Mouse (Mus musculus): Measurements from ENCODE around the gene Chst12.

Chst12 gene

DNA sequence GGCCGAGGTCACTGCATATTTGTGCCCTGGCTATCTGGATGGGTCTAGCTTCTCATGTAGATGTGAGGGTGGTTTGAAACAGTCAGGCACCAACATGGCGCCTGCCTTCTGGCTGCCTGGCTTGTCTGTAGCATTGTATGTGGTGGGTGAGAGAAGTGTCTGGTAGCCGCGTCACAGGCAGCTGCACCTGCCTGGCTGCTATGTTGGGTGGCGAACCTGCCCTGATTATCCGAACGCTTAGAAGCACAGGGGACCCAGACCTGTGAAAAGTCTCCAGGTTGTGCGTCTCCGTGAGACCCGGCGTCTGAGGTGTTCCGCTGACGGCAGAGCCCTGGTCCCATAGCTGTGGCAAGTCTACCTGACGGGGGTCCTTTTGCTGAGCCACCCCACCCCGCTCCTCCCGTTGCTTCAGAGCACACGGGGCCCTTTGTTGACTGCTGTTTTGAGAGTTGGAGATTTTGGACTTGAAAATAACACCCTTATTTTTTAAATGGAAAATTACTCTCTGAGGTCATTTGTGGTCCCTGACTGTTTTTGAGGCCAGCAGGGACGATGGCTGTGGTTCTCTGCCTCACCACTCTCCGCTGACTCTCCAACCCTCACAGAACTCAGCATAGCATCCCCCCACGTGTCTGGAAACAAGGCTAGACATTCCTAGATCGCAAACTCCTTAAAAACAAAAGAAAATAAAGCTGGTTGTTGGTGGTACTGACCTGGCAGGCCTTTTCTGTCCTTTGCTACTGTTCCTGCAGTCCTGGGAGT, 12.0 kb downstream of the Chst12 start:
- no peak for DNase-seq (ENCODE audit: low read depth, low spot score)

GRCm38 (mm10) chr5:140517921-140518230, 12.5 kb downstream of the Chst12 start:
- DNase-seq (ENCODE audit: low read depth, low spot score) = no peak

DNA sequence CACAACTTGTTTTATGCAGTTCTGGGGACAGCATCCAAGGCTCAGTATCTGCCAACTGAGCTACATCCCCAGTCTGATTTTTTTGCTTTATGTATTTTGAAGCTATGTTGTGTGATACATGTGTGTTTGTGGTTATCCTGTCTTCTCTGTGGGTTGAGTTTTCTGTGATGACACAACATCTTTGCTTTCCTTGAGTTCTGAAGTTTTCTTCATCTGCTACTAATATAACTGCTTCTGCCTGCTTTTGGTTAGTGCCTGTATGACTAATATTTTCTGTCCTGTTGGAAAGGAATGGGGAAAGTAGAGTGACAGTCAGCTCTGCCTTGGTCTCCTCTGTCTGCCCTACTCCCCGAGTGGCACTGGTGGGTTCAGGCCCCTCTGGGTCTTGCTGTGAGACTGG, 15.8 kb downstream of the Chst12 start:
- no peak for DNase-seq (ENCODE audit: low read depth, low spot score)

- DNase-seq (ENCODE audit: low read depth, low spot score) = no peak
Observed at GRCm38 (mm10) chr5:140526754-140527153, 21.4 kb downstream of the Chst12 start.

- no peak for DNase-seq (ENCODE audit: low read depth, low spot score)
Observed at GRCm38 (mm10) chr5:140538111-140538683, 32.8 kb downstream of the Chst12 start.

DNA sequence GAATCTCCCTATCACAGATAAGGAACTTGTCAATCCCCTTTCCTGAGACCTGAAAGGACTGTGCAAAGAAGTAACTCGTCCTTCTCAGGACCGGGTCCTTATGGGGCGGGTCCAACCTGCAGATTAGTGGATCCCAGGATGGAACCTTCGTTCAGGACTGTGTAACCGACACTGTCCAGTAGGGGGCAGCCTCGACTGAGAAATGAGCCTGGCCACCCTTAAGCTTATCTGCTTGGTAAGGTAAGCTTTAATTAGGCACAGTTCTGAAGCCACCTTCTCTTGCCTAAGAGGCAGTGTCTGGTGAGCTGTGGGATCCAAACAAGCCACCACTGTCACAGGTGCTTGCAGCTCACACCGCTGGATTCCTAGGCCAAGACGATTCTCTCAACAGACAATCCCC, 34.8 kb downstream of the Chst12 start:
- peak; percentile 79 for DNase-seq (ENCODE audit: low read depth, low spot score)

- DNase-seq (ENCODE audit: low read depth, low spot score) = no peak
Observed at GRCm38 (mm10) chr5:140542811-140543575, 37.6 kb downstream of the Chst12 start.

- no peak for DNase-seq (ENCODE audit: low read depth, low spot score)
Observed at GRCm38 (mm10) chr5:140545651-140546050, 40.3 kb downstream of the Chst12 start.

DNA sequence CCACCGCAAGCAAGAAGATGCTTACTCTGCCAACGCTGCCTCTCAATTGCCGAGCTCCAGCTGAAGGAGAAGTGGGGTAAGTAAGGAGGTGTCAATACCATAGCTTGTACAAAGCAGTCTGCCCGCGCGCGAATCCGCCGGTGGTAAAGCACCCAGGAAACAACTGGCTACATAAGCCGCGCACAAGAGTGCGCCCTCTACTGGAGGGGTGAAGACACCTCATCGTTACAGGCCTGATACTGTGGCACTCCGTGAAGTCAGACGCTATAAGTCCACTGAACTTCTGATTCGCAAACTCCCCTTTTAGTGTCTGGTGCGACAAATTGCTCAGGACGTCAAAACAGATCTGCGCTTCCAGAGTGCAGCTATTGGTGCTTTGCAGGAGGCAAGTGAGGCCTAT, 41.0 kb downstream of the Chst12 start:
- peak; percentile 53 for DNase-seq (ENCODE audit: low read depth, low spot score)

DNA sequence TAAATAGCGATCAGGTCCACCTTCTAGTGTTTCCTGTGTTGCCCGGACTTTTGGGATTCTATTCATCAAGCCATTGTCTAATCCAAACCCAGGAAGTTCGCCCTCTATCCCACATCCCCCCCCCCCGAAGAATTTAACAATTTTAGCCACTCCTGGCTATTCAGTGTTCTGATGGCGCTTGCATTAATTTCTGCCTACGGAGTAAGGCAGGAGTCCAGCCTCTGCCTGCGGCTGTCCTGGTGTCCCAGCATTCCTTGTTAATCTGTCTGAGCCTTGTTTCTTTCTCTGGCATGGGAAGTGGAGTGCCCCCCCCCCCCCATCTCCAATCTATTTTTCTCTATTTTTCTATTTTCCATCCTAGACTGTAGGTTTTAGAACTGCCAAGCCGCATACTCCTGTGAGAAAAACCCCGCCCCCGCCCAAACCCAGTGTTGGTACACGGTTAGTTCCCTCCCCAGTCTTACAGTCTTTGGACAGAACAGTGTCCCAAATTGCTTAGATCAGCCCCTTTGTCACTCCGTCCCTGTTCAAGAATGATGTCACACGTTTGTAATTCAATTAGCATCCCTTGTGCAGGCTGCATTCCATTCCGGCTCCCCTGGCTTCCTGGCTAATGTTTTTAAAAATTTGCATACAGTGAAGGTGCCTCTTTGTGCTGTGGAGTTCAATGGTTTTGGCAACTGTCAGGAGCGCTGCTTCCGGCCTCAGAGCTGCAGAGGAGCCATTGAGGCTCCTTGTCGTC, 44.1 kb downstream of the Chst12 start:
- DNase-seq (ENCODE audit: low read depth, low spot score) = peak; percentile 99

DNA sequence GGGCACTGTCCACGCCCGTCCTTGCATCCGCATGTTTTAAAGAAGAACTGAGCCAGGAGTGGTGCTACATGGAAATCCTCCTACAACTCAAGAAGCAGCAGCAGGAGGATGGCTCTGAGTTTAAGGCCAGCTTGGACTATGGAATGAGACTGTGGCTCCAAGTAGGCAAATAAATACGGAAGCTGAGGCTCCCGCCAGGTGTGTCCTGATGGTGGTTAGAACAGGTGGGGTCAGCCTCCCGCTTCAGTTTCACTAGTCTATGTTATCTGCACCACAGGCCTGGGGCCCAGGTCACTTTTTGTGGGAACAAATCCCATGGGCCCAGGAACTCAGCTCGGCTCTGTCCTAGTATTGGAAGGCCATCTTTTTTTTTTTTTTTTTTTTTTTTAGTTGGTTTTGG, 48.4 kb downstream of the Chst12 start:
- DNase-seq (ENCODE audit: low read depth, low spot score) = no peak

DNA sequence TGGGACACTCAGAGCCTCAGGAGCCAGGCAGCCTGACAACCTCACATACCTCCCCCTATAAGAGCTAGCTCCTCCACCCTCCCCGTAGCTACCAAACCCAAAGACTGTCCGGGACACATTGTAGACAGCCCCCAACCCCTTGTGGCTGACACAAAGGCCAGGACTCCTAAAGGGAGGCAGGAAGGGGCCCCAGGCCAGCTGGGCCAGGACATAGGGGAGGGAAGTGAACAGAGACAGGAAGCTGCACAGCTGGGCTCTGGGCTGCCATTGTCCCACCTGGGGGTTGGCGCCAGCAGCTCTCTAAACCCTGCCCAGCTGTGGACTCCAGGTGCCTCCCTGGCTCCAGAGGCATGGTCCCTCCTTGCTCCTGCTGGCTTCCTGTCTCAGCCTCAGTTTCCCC, 51.5 kb downstream of the Chst12 start:
- DNase-seq (ENCODE audit: low read depth, low spot score) = peak; percentile 45

DNA sequence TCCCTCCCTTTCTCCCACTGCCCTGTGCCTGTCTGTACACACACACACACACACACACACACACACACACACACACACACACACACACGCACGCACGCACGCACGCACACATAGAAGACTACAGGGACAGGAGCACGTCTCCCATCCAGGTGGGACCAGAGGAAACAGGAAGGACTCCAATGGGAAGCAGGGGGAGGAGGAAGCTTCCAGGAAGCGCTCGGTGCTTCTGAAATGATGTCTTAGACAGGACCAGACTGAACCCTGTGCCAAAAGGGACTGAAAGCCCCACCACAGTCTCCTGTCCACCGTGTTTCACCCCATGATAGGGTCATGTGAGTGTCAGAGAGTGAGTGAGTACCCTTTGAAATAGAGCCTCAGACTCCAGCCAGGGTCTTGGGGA, 57.3 kb downstream of the Chst12 start:
- DNase-seq (ENCODE audit: low read depth, low spot score) = no peak

GRCm38 (mm10) chr5:140564896-140565295, 59.5 kb downstream of the Chst12 start, which contains the start of gene Grifin:
Gene Grifin, minus strand, starts transcription at chr5:140565071.
- no peak for DNase-seq (ENCODE audit: low read depth, low spot score)

- DNase-seq (ENCODE audit: low read depth, low spot score) = no peak
Observed at GRCm38 (mm10) chr5:140565451-140565850, 60.1 kb downstream of the Chst12 start.

DNA sequence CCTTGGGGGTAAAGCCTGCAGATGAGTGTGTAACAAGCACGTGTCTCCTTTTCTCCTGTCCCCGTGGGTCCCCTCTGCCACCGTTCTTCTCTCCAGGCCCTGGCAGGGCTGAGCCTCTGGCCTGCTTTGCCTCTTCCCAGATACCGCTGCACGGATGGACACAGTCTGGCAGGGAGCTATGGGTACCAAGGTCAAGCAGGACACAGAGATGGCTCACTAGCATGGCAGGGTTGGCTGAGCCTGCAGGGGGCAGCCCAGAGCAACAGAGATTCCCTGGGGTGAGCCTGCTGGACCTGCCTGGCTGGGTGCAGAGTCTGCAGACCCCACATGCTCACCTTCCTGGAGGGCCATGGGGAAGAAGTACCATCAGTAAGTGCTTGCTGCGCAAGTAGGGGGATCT, 60.5 kb downstream of the Chst12 start:
- DNase-seq (ENCODE audit: low read depth, low spot score) = no peak

DNA sequence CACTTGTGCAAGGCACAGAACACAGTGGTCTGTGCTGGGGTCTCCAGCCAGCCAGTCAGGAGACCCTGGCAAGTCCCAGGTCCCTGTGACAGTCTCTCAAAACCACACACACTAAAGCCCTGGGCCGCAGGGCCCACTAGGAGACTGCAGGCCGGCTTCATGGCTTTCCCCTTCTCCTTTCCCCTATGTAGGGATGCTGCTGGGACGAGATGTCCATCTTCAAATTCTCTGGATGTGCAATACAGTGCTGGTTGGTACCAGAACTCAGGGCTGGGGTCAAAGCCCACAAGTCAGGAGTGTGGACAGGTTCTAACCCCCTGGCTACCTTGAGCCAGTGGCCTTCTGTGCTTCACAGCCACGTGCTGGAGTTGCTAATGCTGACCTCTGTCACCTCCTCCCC, 60.9 kb downstream of the Chst12 start:
- no peak for DNase-seq (ENCODE audit: low read depth, low spot score)

- peak; percentile 91 for DNase-seq (ENCODE audit: low read depth, low spot score)
Observed at GRCm38 (mm10) chr5:140567321-140567720, 62.0 kb downstream of the Chst12 start.

GRCm38 (mm10) chr5:140567751-140568150, 62.4 kb downstream of the Chst12 start:
- DNase-seq (ENCODE audit: low read depth, low spot score) = no peak

DNA sequence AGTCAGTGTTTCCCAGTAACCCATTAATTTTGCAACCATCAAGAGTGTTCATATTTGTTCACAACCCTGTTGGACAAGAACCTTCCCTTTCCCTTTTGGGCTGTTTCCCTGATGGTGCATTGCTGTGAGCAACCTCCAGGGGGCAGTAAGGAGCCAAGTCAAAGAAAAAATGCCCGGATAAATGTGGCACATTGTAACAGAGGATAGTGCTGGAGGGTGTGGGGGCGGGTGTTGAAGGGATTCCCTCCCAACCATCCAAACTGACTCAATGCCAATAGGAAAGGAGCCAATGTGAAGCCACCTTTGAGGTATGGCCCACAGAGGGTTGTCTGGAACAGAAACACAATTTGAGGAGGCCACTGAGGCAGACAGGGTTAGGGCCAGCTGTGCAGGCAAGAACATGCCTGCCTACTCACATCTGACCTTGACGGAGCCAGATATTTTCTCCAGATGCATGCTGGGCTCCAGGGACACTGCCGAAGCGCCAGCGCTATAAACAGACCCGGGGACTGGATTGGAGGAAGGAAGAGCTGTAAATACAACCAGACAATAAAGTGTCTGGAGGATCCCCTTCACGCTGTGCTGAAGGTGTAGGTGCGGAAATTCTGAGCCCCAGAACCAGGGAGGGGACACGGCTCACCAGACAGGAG, 63.1 kb downstream of the Chst12 start:
- DNase-seq (ENCODE audit: low read depth, low spot score) = peak; percentile 88

DNA sequence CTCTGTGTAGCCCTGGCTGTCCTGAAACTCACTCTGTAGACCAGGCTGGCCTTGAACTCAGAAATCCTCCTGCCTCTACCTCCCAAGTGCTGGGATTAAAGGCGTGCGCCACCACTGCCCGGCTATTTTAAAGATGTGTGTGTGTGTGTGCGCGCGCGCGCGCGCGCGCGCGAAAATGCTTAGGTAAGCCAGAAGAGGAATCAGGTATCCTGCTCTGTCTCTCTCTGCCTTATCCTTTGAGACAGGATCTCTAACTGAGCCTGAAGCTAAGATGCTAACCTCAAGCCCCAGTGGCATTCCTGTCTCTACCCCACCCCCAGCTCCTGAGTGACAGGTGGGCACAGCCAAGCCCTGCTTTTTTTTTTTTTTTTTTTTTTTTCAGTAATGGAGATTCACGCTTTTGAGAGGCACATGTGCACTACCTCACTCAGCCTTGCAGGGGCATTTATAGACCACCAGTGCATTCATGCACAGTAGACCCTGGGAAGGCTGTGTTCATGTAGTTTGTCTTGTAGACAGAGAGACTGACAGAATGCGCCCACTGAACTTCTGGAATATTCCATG, 63.8 kb downstream of the Chst12 start:
- DNase-seq (ENCODE audit: low read depth, low spot score) = peak; percentile 38
